ENCODE assay signal across 25 mouse cellular contexts in genomic region chr13:20238146-20238545, GRCm38 (mm10).
DNase-seq lines count a peak whose midpoint lies in the region; ATAC-seq and TF ChIP-seq lines count a peak whose summit lies in the region.
"Had no signal": no experiment of that assay in that cellular context is flagged by ENCODE, and none has a peak within 500 bp of the region (broad histone marks: within the 10 kb centered on the region; RNA-seq: fewer than 3 reads in every experiment).

No protein-coding gene starts in this region.

- 32% methylated on average over 3 of the region's 3 CpGs for WGBS in heart, adult 2 months
- 27% methylated on average over 3 of the region's 3 CpGs for WGBS in heart, postnatal 0 days

- H3K9ac ChIP-seq in heart, adult 2 months (ENCODE audit: low read depth, low read length): no peak overlapping the region
- no peak overlapping the region for H3K9ac ChIP-seq in heart, postnatal 0 days (replicated peaks; ENCODE audit: low read depth, low read length)
- H3K9ac ChIP-seq: forebrain, embryonic 13.5 days; hindbrain, embryonic 15.5 days; limb, embryonic 12.5 days; lung, embryonic 15.5 days; stomach, embryonic 15.5 days had no signal

- H3K4me2 ChIP-seq in heart, postnatal 0 days (ENCODE audit: low read depth, low read length): no peak overlapping the region
- H3K4me2 ChIP-seq: forebrain, embryonic 13.5 days; hindbrain, embryonic 15.5 days; limb, embryonic 12.5 days; liver, embryonic 11.5 days; lung, embryonic 15.5 days; stomach, embryonic 15.5 days had no signal

- no peak for ATAC-seq in heart, postnatal 0 days (ENCODE audit: insufficient read depth, low read depth)
- ATAC-seq: forebrain, embryonic 13.5 days; inflammation-experienced regulatory T-cells, adult 6 months; midbrain, embryonic 16.5 days; Patski had no signal

- no peak for TF ChIP-seq POLR2A in heart, adult 2 months (IDR thresholded peaks at IDR 0.05; ENCODE audit: insufficient read depth, low read depth, low read length)

- peaks cover 14% of the 10 kb centered on the region for H3K4me1 ChIP-seq in heart, adult 2 months (ENCODE audit: control insufficient read depth, insufficient read depth, low read length)
- no peaks in the 10 kb centered on the region for H3K4me1 ChIP-seq in heart, postnatal 0 days (ENCODE audit: control insufficient read depth, insufficient read depth)
- peaks cover 12% of the 10 kb centered on the region for H3K4me1 ChIP-seq in brown adipose tissue, adult 24 weeks (ENCODE audit: control insufficient read depth, insufficient read depth, insufficient read length, low read length)
- H3K4me1 ChIP-seq: forebrain, embryonic 13.5 days; hindbrain, embryonic 15.5 days; stomach, embryonic 15.5 days had no signal

- TF ChIP-seq CTCF in heart, adult 2 months (IDR thresholded peaks at IDR 0.05): no peak
- no peak for TF ChIP-seq CTCF in heart, postnatal 0 days (IDR thresholded peaks at IDR 0.05; ENCODE audit: low read depth)

- peak in 1 of 2 experiments; percentile 14 for DNase-seq in heart, adult 2 months
- DNase-seq in heart, postnatal 25 days (ENCODE audit: low spot score): no peak
- peak; percentile 12 for DNase-seq in heart, postnatal 0 days (ENCODE audit: low spot score)
- no peak for DNase-seq in heart, postnatal 14 days
- peak; percentile 21 to 50 for DNase-seq in kidney, postnatal 25 days
- DNase-seq in kidney, adult 9 months: no peak
- DNase-seq: adrenal gland, postnatal 10 days; cerebellum, adult 11 months; cerebellum, adult 9-10 months; cerebellum, postnatal 36 days; right cerebral cortex, postnatal 25 days had no signal

- TF ChIP-seq EP300 in heart, adult 2 months (IDR thresholded peaks at IDR 0.05; ENCODE audit: insufficient read depth, low read depth, low read length): 0 out of 2 replicates have a peak, but pooled peaks have one; percentile 47
- TF ChIP-seq EP300 in heart, postnatal 0 days (IDR thresholded peaks at IDR 0.05; ENCODE audit: low read depth): no peak

- no peak overlapping the region for H3K4me3 ChIP-seq in heart, adult 2 months
- H3K4me3 ChIP-seq in heart, postnatal 0 days (ENCODE audit: low read depth, low read length): no peak overlapping the region
- H3K4me3 ChIP-seq in brown adipose tissue, adult 24 weeks (ENCODE audit: insufficient read depth, low read depth, low read length): no peak overlapping the region
- H3K4me3 ChIP-seq: forebrain, embryonic 13.5 days; hindbrain, embryonic 10.5 days; hindbrain, embryonic 15.5 days; layer of hippocampus, adult 2 months; left cerebral cortex, adult 2 months; limb, embryonic 12.5 days; lung, embryonic 15.5 days; stomach, embryonic 15.5 days had no signal

- H3K9me3 ChIP-seq in heart, postnatal 0 days (replicated peaks; ENCODE audit: control insufficient read depth, low read length): no peaks in the 10 kb centered on the region
- H3K9me3 ChIP-seq: forebrain, embryonic 13.5 days; hindbrain, embryonic 10.5 days; hindbrain, embryonic 15.5 days; limb, embryonic 12.5 days; lung, embryonic 15.5 days; stomach, embryonic 15.5 days had no signal

- no peaks in the 10 kb centered on the region for H3K79me2 ChIP-seq in heart, adult 2 months (replicated peaks; ENCODE audit: control insufficient read depth, insufficient read depth, low read length)

- H3K27me3 ChIP-seq in heart, adult 2 months (ENCODE audit: control insufficient read depth, insufficient read depth, low read length): no peaks in the 10 kb centered on the region
- H3K27me3 ChIP-seq in heart, postnatal 0 days (ENCODE audit: control insufficient read depth, insufficient read depth, low read length): no peaks in the 10 kb centered on the region
- H3K27me3 ChIP-seq: forebrain, embryonic 13.5 days; hindbrain, embryonic 15.5 days; limb, embryonic 12.5 days; lung, embryonic 15.5 days; Patski; stomach, embryonic 15.5 days had no signal

- H3K27ac ChIP-seq in heart, adult 2 months: peak overlapping the region; percentile 22
- H3K27ac ChIP-seq in heart, postnatal 0 days (ENCODE audit: low read depth): peak overlapping the region; percentile 66
- H3K27ac ChIP-seq in brown adipose tissue, adult 24 weeks (replicated peaks; ENCODE audit: low read depth, low read length): peak overlapping the region; percentile 90
- H3K27ac ChIP-seq: forebrain, embryonic 13.5 days; hindbrain, embryonic 10.5 days; hindbrain, embryonic 15.5 days; kidney, postnatal 0 days; layer of hippocampus, adult 2 months; left cerebral cortex, adult 2 months; limb, embryonic 12.5 days; lung, embryonic 15.5 days; stomach, embryonic 15.5 days had no signal

- intact Hi-C loops in heart, adult 2 months (cut with DNase I): no loop called here
- intact Hi-C loops in heart, postnatal 25 days (cut with DNase I): no loop called here
- intact Hi-C loops in heart, postnatal 14 days (cut with DNase I): no loop called here

- H3K36me3 ChIP-seq in heart, adult 2 months (ENCODE audit: control insufficient read depth, insufficient read depth, low read length): peaks cover under 1% of the 10 kb centered on the region; the same call in 1 of the 2 replicates
- H3K36me3 ChIP-seq in heart, postnatal 0 days (replicated peaks; ENCODE audit: control insufficient read depth, insufficient read depth, low read length): no peaks in the 10 kb centered on the region
- H3K36me3 ChIP-seq: hindbrain, embryonic 10.5 days; hindbrain, embryonic 15.5 days; limb, embryonic 12.5 days; lung, embryonic 15.5 days; stomach, embryonic 15.5 days had no signal

Comparison
In these comparisons a context has a peak if more than half of its experiments do, and no peak if none do; other contexts are left out.
1. DNase-seq: peak in heart, postnatal 0 days (single experiment) and kidney, postnatal 25 days (2 of 2); none in heart, postnatal 25 days (single experiment), heart, postnatal 14 days (0 of 2) and kidney, adult 9 months (single experiment).
2. H3K27ac ChIP-seq: peak in every context shown above with its lines; median percentile 90 in brown adipose tissue, adult 24 weeks; 66 in heart, postnatal 0 days; 22 in heart, adult 2 months.